Mouse (Mus musculus) liver, embryonic 12.5 days (tissue): ENCODE results near the gene Rho. TPM values are rescaled to one million over a fixed set of nuclear protein-coding genes. Genes with fewer than 3 reads are reported as not detected.

ENCODE experiments used
- ATAC-seq: fragments of 200-750 bp; cut with Nextera tagmentation; 2 replicates; pipeline ENCODE4 v1.8.0; 2017; ENCODE audit warnings: moderate number of reproducible peaks, mild to moderate bottlenecking, moderate library complexity
- H3K27ac ChIP-seq: fragments of 300-500 bp; sonication (generic); 2 replicates; pipeline ENCODE4 v1.5.1; 2016; ENCODE audit warnings: mild to moderate bottlenecking
- H3K27me3 ChIP-seq: fragments of 300-500 bp; sonication (generic); replicated peaks from 2 replicates; pipeline ENCODE4 v1.6.1; 2016; ENCODE audit warnings: mild to moderate bottlenecking, moderate library complexity
- H3K36me3 ChIP-seq: fragments of 300-500 bp; sonication (generic); 2 replicates; pipeline ENCODE4 v1.6.1; 2016; ENCODE audit warnings: mild to moderate bottlenecking, moderate library complexity
- H3K4me1 ChIP-seq: fragments of 300-500 bp; sonication (generic); 2 replicates; pipeline ENCODE4 v1.6.1; 2016
- H3K4me2 ChIP-seq: fragments of 300-500 bp; sonication (generic); 2 replicates; pipeline ENCODE4 v1.6.1; 2016; ENCODE audit warnings: mild to moderate bottlenecking, moderate library complexity
- H3K4me3 ChIP-seq: fragments of 300-500 bp; sonication (generic); 2 replicates; pipeline ENCODE4 v1.5.1; 2016; ENCODE audit warnings: mild to moderate bottlenecking, moderate library complexity
- H3K9ac ChIP-seq: fragments of 300-500 bp; sonication (generic); 2 replicates; pipeline ENCODE4 v1.6.1; 2016; ENCODE audit warnings: mild to moderate bottlenecking, moderate library complexity
- H3K9me3 ChIP-seq: fragments of 300-500 bp; sonication (generic); replicated peaks from 2 replicates; pipeline ENCODE4 v1.6.1; 2016; ENCODE audit warnings: mild to moderate bottlenecking, moderate library complexity
- WGBS: fragments of 180-500 bp; shearing (Covaris S2); methylation state at CpG from one replicate; pipeline ENCODE4 v1.1.7; 2016; ENCODE audit not compliant: insufficient replicate concordance; 5-methylcytosine and 5-hydroxymethylcytosine counted together
- polyA plus RNA-seq: library from polyadenylated mRNA; unstranded; fragments of >200 nt; fragmentation: Nextera tagmentation; extraction: Ambion mirVana; gene quantifications from 2 replicates; pipeline ENCODE4 v1.2.1, GENCODE M21; 2016

Rho gene
- polyA plus RNA-seq, 1 experiment from 2014 or later: not detected

DNA sequence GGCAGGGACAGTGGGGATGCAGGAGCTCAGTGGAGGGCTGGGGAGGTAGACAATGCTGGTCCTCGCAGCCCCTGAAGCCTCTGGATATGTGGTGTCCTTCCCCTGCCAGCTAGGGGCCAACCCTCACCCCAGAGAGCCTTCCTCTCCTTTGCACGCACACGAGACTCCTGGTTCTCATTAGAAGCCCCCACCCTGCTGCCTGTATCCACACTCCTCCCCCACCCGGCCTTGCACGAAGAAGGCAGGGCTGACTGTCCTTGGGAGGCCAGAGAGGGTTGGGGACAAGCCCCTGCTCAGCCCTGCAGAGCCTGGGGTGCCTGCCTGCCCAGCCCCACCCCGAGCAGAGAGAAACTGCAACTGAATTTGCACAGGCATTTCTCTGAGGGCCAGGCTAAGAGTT lies 26.1 kb downstream of the Rho start:
- Histone ChIP-seq H3K4me2 (no peak overlapping the region), H3K36me3 (peaks cover 13% of the 10 kb centered on the region), H3K4me3 (no peak overlapping the region), H3K27me3 (no peaks in the 10 kb centered on the region; the same call in 1 of the 2 replicates), H3K27ac (no peak overlapping the region), H3K9me3 (no peaks in the 10 kb centered on the region), H3K4me1 (peaks cover 21% of the 10 kb centered on the region; the same call in 1 of the 2 replicates), H3K9ac (no peak overlapping the region)
- WGBS: 51% methylated on average over 6 of the region's 6 CpGs
- no peak for ATAC-seq

DNA sequence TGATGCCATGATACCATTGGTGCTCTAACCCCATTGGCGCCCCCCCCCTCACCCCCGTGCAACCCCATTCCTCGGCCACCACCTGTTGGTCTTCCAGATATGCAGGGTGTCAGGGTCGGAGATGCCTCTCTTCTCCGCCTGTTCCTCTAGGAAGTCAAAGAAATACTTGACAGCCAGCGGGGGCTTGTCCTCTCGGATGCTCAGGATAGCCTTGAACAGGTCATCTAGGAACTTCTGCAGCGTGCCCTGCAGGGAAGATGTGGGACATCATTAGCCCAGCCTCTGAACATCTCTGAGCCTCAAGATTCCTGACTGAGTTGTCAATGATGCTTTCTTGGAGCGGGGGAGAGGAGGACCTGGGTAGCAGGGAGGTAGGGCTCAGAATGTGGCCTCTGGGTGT lies 26.9 kb downstream of the Rho start:
- Histone ChIP-seq H3K36me3 (peaks cover 16% of the 10 kb centered on the region), H3K27me3 (peaks cover 3% of the 10 kb centered on the region), H3K9me3 (no peaks in the 10 kb centered on the region), H3K27ac (no peak overlapping the region), H3K4me2 (no peak overlapping the region), H3K9ac (no peak overlapping the region), H3K4me3 (no peak overlapping the region), H3K4me1 (peaks cover 21% of the 10 kb centered on the region; the same call in 1 of the 2 replicates)
- 71% methylated on average over 9 of the region's 9 CpGs for WGBS
- ATAC-seq: no peak

DNA sequence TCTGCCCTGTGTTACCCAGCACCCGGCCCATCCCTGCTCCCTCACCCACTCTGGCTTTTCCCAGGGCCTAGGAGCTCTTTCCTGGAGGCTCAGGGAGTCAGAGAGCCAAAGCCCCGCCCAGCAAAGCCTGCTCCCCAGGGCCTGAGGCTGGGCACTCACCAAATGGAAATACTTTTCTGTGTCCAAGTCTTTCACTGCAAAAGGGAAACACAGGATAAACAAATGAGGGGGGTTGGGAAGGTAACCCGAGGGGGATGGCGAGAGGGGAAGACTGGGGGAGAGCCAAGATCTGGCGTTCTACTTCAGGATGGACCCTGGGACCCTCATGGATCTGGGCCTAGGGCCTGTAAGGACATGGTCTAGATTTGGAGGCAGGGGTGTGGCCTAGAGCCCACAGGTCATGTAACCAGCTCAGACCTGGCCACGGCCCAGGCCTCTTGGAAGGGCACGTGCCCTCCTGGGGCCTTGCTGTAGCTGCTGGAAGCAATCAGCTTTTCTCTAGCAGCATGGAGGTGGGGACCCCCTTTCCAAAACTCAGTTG lies 27.7 kb downstream of the Rho start:
- no peak for ATAC-seq
- Histone ChIP-seq H3K27ac (no peak overlapping the region), H3K9ac (no peak overlapping the region), H3K27me3 (peaks cover 6% of the 10 kb centered on the region), H3K36me3 (peaks cover 20% of the 10 kb centered on the region), H3K4me1 (peaks cover 21% of the 10 kb centered on the region; the same call in 1 of the 2 replicates), H3K4me3 (no peak overlapping the region), H3K9me3 (no peaks in the 10 kb centered on the region), H3K4me2 (no peak overlapping the region)
- 69% methylated on average over 7 of the region's 7 CpGs for WGBS

DNA sequence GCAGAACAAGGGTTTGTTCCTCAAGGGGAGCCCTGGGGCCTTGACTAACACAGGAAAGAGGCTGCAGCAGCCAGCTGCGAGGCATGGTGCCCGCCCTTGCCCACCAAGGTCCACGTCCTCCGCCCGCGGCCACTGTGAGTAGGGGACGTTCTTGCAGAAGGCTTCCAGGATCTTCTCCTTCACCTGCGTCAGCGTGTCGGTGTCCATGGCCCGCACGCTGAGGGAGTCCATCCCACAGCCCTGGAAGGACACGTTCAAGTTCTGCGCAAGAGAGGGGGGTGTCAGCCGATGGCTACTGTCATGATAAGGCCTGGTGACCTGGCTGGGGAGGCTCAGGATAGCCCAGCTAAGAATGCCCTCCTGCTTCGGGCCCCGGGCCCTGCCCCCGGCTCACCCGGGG lies 28.8 kb downstream of the Rho start:
- Histone ChIP-seq H3K27ac (no peak overlapping the region), H3K9ac (no peak overlapping the region), H3K27me3 (peaks cover 6% of the 10 kb centered on the region), H3K4me3 (no peak overlapping the region), H3K4me1 (peaks cover 16% of the 10 kb centered on the region; the same call in 1 of the 2 replicates), H3K4me2 (no peak overlapping the region), H3K36me3 (peaks cover 20% of the 10 kb centered on the region), H3K9me3 (no peaks in the 10 kb centered on the region)
- WGBS: 84% methylated on average over 19 of the region's 19 CpGs
- no peak for ATAC-seq

DNA sequence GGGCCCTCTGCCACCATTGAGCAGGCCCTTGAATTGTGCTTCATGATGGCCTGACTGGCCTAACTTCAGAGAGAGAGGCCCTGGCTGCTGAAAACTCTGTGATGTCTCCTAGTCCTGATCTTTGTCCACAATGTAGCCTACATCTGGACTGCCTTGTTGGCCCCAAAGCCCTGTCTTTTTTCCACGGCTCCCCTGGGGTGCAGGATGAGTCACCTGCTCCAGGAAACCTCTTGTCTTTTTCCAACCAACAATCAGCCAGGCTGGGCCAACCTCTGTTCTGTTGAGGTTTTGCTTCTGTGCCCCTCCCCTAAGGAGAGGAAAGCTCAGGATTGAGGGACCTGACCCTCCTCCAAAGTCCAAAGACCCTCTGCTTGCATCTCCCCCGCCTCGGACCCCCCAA lies 30.2 kb downstream of the Rho start:
- ATAC-seq: no peak
- no peak overlapping the region for H3K4me2 ChIP-seq
- no peak overlapping the region for H3K4me3 ChIP-seq
- H3K27ac ChIP-seq: no peak overlapping the region
- WGBS: 80% methylated on average over 3 of the region's 3 CpGs
- peaks cover 20% of the 10 kb centered on the region for H3K36me3 ChIP-seq
- H3K27me3 ChIP-seq: peaks cover 6% of the 10 kb centered on the region
- H3K4me1 ChIP-seq: peaks cover 13% of the 10 kb centered on the region; the same call in 1 of the 2 replicates
- H3K9ac ChIP-seq: no peak overlapping the region
- H3K9me3 ChIP-seq: no peaks in the 10 kb centered on the region

DNA sequence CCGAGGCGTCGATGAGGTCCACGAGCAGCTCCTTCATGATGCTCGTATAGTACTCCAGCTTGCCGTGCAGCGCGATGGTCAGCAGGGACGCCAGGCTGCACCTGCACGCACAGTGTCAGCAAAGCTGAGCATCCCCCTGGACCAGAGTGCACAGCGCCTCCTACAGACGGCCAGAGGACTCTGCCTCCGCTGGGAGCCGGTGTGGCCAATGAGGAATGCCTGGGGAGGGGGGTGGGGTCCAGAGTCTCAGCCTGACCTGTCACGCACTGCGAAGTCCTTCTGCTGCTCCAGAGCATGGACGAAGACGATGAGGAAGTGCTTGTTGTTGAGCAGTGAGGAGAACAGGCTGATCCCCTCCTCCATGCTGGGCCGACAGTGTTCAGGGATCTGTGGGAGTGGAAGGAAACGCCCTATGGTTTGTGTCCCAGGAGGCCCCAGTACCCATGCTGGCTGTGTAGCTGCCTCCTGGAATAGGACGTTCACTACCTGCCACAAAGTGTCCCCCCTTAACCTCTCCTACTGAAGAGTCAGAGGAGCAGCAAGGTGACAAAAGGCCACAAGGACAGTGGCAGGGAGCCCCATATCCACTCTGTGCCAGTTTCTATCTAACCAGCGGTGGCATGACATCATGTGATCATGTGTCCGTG lies 31.0 kb downstream of the Rho start:
- Histone ChIP-seq H3K27me3 (peaks cover 6% of the 10 kb centered on the region), H3K4me1 (peaks cover 5% of the 10 kb centered on the region; the same call in 1 of the 2 replicates), H3K4me3 (no peak overlapping the region), H3K9ac (no peak overlapping the region), H3K4me2 (no peak overlapping the region), H3K9me3 (no peaks in the 10 kb centered on the region), H3K36me3 (peaks cover 20% of the 10 kb centered on the region), H3K27ac (no peak overlapping the region)
- ATAC-seq: no peak
- 61% methylated on average over 23 of the region's 23 CpGs for WGBS

DNA sequence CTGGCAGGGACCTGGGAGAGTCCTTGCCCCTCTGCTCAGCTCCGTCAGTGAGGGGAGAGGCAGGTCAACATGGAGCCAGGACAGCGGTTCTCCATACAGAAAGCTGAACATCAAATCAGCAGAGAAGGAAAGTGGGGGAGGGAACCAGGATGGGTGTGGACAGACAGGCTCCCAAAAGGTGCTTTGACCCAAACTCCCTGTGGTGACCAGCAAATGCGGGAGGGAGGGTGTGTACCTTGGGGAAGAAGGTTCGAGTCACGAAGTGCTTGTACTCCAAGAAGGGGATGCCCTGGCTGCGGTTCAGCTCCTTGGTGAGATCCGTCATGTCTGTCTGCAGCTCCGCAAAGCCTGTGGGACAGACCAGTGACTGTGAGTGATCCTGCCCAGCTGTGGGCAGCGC lies 32.1 kb downstream of the Rho start:
- Histone ChIP-seq H3K4me1 (peaks cover 4% of the 10 kb centered on the region; the same call in 1 of the 2 replicates), H3K4me2 (no peak overlapping the region), H3K27ac (no peak overlapping the region), H3K9me3 (no peaks in the 10 kb centered on the region), H3K9ac (no peak overlapping the region), H3K27me3 (peaks cover 6% of the 10 kb centered on the region; the same call in 1 of the 2 replicates), H3K4me3 (no peak overlapping the region), H3K36me3 (peaks cover 20% of the 10 kb centered on the region)
- 71% methylated on average over 9 of the region's 9 CpGs for WGBS
- no peak for ATAC-seq

DNA sequence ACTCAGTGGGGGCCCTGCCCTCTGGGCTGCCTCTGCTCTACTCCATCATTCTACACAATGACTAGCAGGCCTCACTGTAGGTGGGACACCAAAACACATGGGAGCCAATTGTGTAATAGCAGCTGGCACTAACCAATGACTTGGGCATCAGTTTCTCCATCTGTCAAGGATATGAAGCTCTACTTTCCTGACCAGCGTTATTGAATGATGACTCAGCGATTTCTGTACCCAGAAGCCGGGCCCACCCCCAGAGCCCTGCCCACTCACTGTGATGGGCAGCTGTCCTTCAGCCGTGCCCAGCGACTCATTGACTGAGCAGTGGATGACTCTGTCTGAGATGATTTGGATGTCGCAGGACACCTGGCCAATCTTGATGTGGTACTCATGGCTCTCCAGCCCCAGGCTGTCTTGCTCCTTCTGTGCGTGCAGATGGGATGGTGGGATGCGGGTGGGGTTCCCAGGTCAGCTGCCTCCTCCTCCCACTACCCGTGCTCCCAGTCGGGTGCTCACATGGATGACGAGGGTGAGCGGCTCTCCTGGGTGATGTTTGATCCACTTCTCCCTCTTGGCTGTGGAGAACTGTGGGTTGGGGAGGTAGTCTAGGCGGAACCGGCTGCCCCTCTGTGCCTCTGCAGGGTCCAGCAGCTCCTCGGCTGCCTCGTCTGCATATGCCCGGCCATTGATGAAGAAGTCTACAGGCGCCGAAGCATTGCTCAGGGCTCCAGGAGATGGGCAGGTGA lies 34.8 kb downstream of the Rho start:
- peaks cover 7% of the 10 kb centered on the region; the same call in 1 of the 2 replicates for H3K36me3 ChIP-seq
- H3K4me2 ChIP-seq: no peak overlapping the region
- no peak overlapping the region for H3K27ac ChIP-seq
- no peak overlapping the region for H3K9ac ChIP-seq
- H3K4me3 ChIP-seq: no peak overlapping the region
- no peaks in the 10 kb centered on the region for H3K9me3 ChIP-seq
- H3K4me1 ChIP-seq: peaks cover 6% of the 10 kb centered on the region; the same call in 1 of the 2 replicates
- 76% methylated on average over 19 of the region's 19 CpGs for WGBS
- peaks cover 6% of the 10 kb centered on the region; the same call in 1 of the 2 replicates for H3K27me3 ChIP-seq
- ATAC-seq: no peak

DNA sequence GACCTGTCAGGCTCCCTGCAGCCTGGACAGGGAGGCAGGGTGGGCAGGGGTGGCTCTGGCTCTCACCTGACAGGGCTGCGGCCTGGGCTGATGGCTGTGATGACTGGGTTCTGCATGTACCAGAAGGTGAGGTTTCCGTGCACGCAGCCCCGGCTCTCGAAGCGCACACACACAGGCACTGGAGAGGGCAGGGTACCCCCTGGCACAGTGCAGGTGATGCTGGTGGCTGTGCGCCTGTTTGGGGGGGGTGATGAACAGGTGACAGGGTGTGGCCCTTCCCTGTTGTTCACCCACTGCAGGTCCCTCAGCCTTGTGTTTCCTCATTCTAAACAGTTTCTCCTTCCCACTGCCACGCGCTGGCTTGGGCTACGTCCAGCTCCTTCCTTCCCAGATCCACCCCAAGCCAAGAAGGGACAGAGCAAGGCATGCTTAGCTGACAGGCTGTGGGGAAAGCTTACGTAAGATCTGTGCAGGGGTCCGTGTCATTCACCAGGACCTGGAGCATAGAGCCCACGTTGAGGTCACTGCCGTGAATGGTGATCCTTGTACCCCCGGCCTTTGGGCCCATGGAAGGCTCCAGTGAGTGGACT lies 35.8 kb downstream of the Rho start:
- Histone ChIP-seq H3K27me3 (peaks cover 6% of the 10 kb centered on the region; the same call in 1 of the 2 replicates), H3K4me2 (no peak overlapping the region), H3K36me3 (peaks cover 7% of the 10 kb centered on the region; the same call in 1 of the 2 replicates), H3K4me3 (no peak overlapping the region), H3K4me1 (peaks cover 14% of the 10 kb centered on the region; the same call in 1 of the 2 replicates), H3K9me3 (no peaks in the 10 kb centered on the region), H3K27ac (no peak overlapping the region), H3K9ac (no peak overlapping the region)
- no peak for ATAC-seq
- WGBS: 78% methylated on average over 15 of the region's 15 CpGs

DNA sequence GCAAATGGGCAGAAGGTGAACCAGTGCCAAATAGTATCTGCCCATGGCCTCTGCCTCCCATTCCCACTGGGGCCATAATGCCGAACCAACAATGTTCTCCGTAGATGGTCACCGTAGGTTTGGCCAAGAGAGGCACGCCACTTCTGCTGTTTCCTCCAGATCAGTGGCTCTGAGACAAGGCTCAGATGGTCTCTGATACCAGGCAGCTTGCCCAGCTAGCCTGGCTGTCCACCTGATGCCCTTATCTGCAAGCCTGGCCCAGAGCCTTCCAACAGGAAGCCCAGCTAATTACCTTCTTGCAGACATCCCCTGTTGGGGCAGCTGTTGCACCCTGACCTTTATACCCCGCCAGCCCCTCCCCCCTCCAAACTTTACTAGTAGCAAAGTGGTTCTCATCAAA lies 36.5 kb downstream of the Rho start:
- Histone ChIP-seq H3K36me3 (peaks cover 6% of the 10 kb centered on the region; the same call in 1 of the 2 replicates), H3K4me1 (peaks cover 21% of the 10 kb centered on the region; the same call in 1 of the 2 replicates)

DNA sequence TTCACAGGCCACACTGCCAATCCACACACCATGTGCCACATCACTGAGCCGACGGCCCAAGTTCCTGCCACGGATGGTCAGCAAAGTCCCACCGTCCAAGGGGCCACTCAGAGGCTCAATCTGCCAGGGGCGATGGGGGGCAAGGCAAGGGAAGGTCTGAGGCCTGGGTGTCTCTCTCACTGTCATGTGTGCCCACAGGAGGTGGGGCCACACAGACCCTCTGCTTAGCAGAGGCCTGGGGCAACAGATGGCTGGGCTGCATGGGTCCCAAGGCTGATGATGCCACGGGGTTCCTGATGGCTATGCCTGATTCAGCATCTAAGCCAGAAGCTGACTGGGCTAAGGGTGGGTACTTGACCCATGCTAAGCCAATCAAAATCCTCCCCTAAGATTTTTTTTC lies 37.2 kb downstream of the Rho start:
- peaks cover 23% of the 10 kb centered on the region; the same call in 1 of the 2 replicates for H3K4me1 ChIP-seq
- no peak for ATAC-seq
- H3K9ac ChIP-seq: no peak overlapping the region
- no peak overlapping the region for H3K4me3 ChIP-seq
- 71% methylated on average over 6 of the region's 6 CpGs for WGBS
- H3K36me3 ChIP-seq: peaks cover 3% of the 10 kb centered on the region; the same call in 1 of the 2 replicates
- H3K9me3 ChIP-seq: no peaks in the 10 kb centered on the region
- no peak overlapping the region for H3K4me2 ChIP-seq
- H3K27me3 ChIP-seq: peaks cover under 1% of the 10 kb centered on the region; the same call in 1 of the 2 replicates
- no peak overlapping the region for H3K27ac ChIP-seq

More for the DNA sequence above, 36.5 kb downstream of the Rho start:
- WGBS: 70% methylated on average over 5 of the region's 5 CpGs
- H3K4me2 ChIP-seq: no peak overlapping the region
- no peak for ATAC-seq
- H3K9ac ChIP-seq: no peak overlapping the region
- no peaks in the 10 kb centered on the region for H3K9me3 ChIP-seq
- H3K4me3 ChIP-seq: no peak overlapping the region
- H3K27me3 ChIP-seq: peaks cover 6% of the 10 kb centered on the region; the same call in 1 of the 2 replicates
- no peak overlapping the region for H3K27ac ChIP-seq
